Mouse (Mus musculus): ENCODE data around the gene Trpv2. TPM values are rescaled to one million over a fixed set of nuclear protein-coding genes. Genes with fewer than 3 reads are reported as not detected.

The Trpv2 gene
- total and polyA plus RNA-seq, 2 experiments from 2014 or later, result 2.6 to 7.7 TPM

DNA sequence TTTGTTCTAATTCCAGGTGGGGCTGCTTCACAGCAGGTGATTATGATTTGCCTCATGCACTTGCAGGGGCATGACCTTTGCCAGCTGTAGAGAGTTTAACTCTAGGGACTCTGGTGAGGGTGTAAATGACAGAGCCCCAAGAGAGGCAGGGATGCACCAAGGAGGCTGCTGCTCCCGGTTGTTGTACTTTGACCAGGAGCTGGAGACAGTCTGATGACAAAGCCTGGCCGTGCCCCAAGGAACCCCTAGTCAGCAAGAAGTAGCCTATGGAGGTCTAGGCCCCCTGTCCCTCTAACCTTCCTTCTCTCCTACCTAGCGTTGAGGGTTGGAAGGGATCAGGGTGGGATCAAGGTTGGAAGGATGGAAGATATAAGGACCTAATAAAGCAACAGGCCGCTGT is 41.2 kb downstream of the Trpv2 start:
- Histone ChIP-seq H3K9me3 (replicated peaks; ENCODE audit: control insufficient read depth, low read length) (no peaks in the 10 kb centered on the region), H3K36me3 (replicated peaks; ENCODE audit: control insufficient read depth, insufficient read depth, low read length) (peaks cover 36% of the 10 kb centered on the region), H3K4me1 (ENCODE audit: control insufficient read depth, insufficient read depth) (0 out of 2 replicates have a peak, but pooled peaks cover 3% of the 10 kb centered on the region), H3K4me2 (ENCODE audit: low read depth, low read length) (no peak overlapping the region), H3K27me3 (ENCODE audit: control insufficient read depth, insufficient read depth, low read length) (no peaks in the 10 kb centered on the region), H3K4me3 (ENCODE audit: low read depth, low read length) (no peak overlapping the region), H3K9ac (replicated peaks; ENCODE audit: low read depth, low read length) (no peak overlapping the region), H3K27ac (ENCODE audit: low read depth) (no peak overlapping the region)
- DNase-seq (ENCODE audit: low spot score) (no peak), ATAC-seq (ENCODE audit: insufficient read depth, low read depth) (no peak)
- 89% methylated on average over 4 of the region's 4 CpGs for WGBS
- no peak for TF ChIP-seq CTCF (IDR thresholded peaks at IDR 0.05; ENCODE audit: low read depth)
- TF ChIP-seq EP300 (IDR thresholded peaks at IDR 0.05; ENCODE audit: low read depth), result no peak

DNA sequence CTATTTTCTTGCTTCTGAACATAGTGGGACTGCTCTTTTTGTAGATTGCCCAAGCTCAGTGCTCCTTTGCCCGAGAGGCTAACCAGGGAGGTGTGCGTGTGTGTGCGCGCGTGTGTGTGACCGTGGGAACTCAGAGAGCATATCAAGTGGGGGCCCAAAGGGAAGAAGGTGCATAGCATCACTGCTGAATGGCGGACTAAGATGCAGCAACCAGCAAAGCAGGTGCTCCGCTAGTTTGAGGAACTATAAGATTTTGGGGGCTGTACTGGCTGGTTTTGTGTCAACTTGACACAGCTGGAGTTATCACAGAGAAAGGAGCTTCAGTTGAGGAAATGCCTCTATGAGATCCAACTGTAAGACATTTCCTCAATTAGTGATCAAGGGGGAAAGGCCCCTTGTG is 46.8 kb downstream of the Trpv2 start:
- Histone ChIP-seq H3K27me3 (ENCODE audit: control insufficient read depth, insufficient read depth, low read length) (no peaks in the 10 kb centered on the region), H3K9me3 (replicated peaks; ENCODE audit: control insufficient read depth, low read length) (no peaks in the 10 kb centered on the region), H3K27ac (ENCODE audit: low read depth) (no peak overlapping the region), H3K9ac (replicated peaks; ENCODE audit: low read depth, low read length) (no peak overlapping the region), H3K36me3 (replicated peaks; ENCODE audit: control insufficient read depth, insufficient read depth, low read length) (peaks cover 32% of the 10 kb centered on the region), H3K4me2 (ENCODE audit: low read depth, low read length) (no peak overlapping the region), H3K4me1 (ENCODE audit: control insufficient read depth, insufficient read depth) (peaks cover 24% of the 10 kb centered on the region), H3K4me3 (ENCODE audit: low read depth, low read length) (no peak overlapping the region)
- WGBS, result 91% methylated on average over 8 of the region's 8 CpGs
- TF ChIP-seq CTCF (IDR thresholded peaks at IDR 0.05; ENCODE audit: low read depth) (no peak), EP300 (IDR thresholded peaks at IDR 0.05; ENCODE audit: low read depth) (no peak)
- DNase-seq (ENCODE audit: low spot score) (no peak), ATAC-seq (ENCODE audit: insufficient read depth, low read depth) (no peak)

DNA sequence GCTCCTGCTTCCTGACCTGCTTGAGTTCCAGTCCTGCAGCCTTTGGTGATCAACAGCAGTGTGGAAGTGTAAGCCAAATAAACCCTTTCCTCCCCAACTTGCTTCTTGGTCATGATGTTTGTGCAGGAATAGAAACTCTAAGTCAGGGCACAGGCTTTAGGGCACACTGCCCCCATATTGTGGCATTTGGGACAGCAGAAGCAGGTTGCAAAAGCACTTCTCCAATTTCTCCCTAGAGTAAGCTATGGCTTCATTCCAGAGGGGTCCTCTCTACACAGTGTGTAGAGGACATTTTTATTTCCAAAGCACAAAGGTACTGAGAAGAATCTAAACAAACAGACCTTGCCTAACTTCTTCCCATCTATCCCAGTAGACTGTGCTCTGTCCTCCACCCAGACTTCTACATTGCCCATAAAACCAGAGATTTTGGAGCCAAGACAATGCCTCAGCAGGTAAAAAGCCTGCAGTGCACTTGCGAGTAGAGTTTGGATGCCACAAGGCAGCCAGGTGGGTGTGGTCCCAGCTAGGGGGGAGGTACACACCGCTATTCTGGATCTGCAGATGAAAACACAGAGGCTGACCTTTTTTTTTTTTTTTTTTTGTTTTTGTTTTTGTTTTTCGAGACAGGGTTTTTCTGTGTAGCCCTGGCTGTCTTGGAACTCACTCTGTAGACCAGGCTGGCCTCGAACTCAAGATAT is 47.4 kb downstream of the Trpv2 start:
- TF ChIP-seq EP300 (IDR thresholded peaks at IDR 0.05; ENCODE audit: low read depth) (no peak), CTCF (IDR thresholded peaks at IDR 0.05; ENCODE audit: low read depth) (no peak)
- H3K27ac ChIP-seq (ENCODE audit: low read depth), result no peak overlapping the region
- no peak overlapping the region for H3K9ac ChIP-seq (replicated peaks; ENCODE audit: low read depth, low read length)
- H3K4me3 ChIP-seq (ENCODE audit: low read depth, low read length), result no peak overlapping the region
- H3K4me1 ChIP-seq (ENCODE audit: control insufficient read depth, insufficient read depth), result peaks cover 24% of the 10 kb centered on the region
- DNase-seq (ENCODE audit: low spot score) (no peak), ATAC-seq (ENCODE audit: insufficient read depth, low read depth) (no peak)
- H3K4me2 ChIP-seq (ENCODE audit: low read depth, low read length), result no peak overlapping the region
- H3K27me3 ChIP-seq (ENCODE audit: control insufficient read depth, insufficient read depth, low read length), result no peaks in the 10 kb centered on the region
- H3K9me3 ChIP-seq (replicated peaks; ENCODE audit: control insufficient read depth, low read length), result no peaks in the 10 kb centered on the region
- H3K36me3 ChIP-seq (replicated peaks; ENCODE audit: control insufficient read depth, insufficient read depth, low read length), result peaks cover 32% of the 10 kb centered on the region
- 83% methylated on average over 4 of the region's 4 CpGs for WGBS

DNA sequence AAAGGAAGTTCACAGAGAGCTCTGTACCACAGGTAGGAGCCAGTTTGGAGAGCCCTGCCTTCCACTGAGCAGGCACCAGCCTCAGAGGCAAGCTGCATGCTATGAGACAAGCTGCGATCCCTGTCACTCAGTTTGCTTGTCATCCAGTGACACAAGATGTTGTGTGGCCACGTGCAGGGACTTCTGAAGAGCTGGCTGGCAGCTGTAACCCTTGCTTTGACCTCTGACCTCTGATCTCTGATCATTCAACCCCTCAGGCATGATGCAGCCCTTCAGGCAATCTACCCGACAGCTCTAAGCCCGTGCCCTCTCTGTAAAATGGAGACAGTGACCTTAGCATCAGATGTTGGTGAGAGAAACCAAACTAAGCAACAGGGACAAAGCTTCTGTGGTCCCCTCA is 48.6 kb downstream of the Trpv2 start:
- peaks cover 24% of the 10 kb centered on the region for H3K4me1 ChIP-seq (ENCODE audit: control insufficient read depth, insufficient read depth)
- peaks cover 26% of the 10 kb centered on the region for H3K36me3 ChIP-seq (replicated peaks; ENCODE audit: control insufficient read depth, insufficient read depth, low read length)
- no peak overlapping the region for H3K9ac ChIP-seq (replicated peaks; ENCODE audit: low read depth, low read length)
- TF ChIP-seq EP300 (IDR thresholded peaks at IDR 0.05; ENCODE audit: low read depth), result no peak
- no peak for TF ChIP-seq CTCF (IDR thresholded peaks at IDR 0.05; ENCODE audit: low read depth)
- H3K27ac ChIP-seq (ENCODE audit: low read depth), result no peak overlapping the region
- WGBS, result 72% methylated on average over 4 of the region's 4 CpGs
- no peak overlapping the region for H3K4me3 ChIP-seq (ENCODE audit: low read depth, low read length)
- no peak overlapping the region for H3K4me2 ChIP-seq (ENCODE audit: low read depth, low read length)
- H3K9me3 ChIP-seq (replicated peaks; ENCODE audit: control insufficient read depth, low read length), result no peaks in the 10 kb centered on the region
- DNase-seq (ENCODE audit: low spot score), result no peak
- H3K27me3 ChIP-seq (ENCODE audit: control insufficient read depth, insufficient read depth, low read length), result no peaks in the 10 kb centered on the region
- no peak for ATAC-seq (ENCODE audit: insufficient read depth, low read depth)

DNA sequence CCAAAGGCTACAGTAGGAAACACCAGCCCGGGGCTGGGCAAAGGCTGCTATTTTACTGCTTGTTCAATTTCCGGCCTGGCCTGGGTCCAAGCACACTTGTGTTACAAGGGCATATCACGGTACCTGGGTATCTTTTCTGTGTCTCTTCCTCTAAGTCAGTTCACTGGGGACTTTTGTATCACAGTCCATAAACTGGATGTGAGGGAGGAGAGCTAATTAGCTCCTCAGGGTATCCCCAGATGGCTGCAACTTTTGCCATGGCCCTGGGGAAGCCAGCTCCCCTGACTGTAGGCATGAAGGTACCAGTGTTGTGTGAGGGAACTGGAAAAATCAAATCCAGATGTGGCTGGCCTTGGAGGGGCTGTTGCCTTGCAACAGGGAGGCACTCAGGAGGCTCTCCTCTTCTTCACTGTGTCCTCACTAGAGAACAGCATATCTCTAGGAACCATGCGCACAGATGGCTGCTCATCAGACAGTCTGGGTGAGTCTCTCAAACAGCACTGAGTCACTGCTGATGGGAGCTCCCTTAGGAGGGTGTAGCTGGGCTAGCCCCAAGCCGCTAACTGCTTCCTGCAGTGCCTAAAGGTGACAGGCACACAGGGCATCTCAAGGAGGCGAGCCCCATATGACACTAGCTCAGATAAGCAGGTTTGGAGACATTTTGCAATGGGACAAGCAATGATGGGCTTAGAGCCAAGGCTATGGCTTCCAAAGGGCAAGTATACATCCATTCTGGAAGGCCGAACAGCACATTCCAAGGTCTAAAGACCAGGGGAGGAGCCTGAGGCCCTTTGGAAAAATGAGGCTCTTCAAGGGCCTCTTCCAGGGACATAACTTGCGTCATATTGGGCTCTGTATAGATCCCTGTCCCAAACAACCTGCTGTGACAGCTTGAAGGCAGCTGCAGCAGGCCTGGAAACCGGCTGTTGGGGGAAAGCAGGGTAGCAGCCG is 50.3 kb downstream of the Trpv2 start:
- peaks cover 12% of the 10 kb centered on the region for H3K36me3 ChIP-seq (replicated peaks; ENCODE audit: control insufficient read depth, insufficient read depth, low read length)
- no peak overlapping the region for H3K4me2 ChIP-seq (ENCODE audit: low read depth, low read length)
- no peak overlapping the region; the same call in 1 of the 2 replicates for H3K9ac ChIP-seq (replicated peaks; ENCODE audit: low read depth, low read length)
- WGBS, result 22% methylated on average over 10 of the region's 10 CpGs
- ATAC-seq (ENCODE audit: insufficient read depth, low read depth), result peak; percentile 69
- no peak overlapping the region for H3K4me3 ChIP-seq (ENCODE audit: low read depth, low read length)
- H3K9me3 ChIP-seq (replicated peaks; ENCODE audit: control insufficient read depth, low read length), result no peaks in the 10 kb centered on the region
- no peaks in the 10 kb centered on the region for H3K27me3 ChIP-seq (ENCODE audit: control insufficient read depth, insufficient read depth, low read length)
- peak overlapping the region; percentile 73 for H3K27ac ChIP-seq (ENCODE audit: low read depth)
- no peak for DNase-seq (ENCODE audit: low spot score)
- TF ChIP-seq EP300 (IDR thresholded peaks at IDR 0.05; ENCODE audit: low read depth) (no peak), CTCF (IDR thresholded peaks at IDR 0.05; ENCODE audit: low read depth) (no peak)
- peaks cover 40% of the 10 kb centered on the region for H3K4me1 ChIP-seq (ENCODE audit: control insufficient read depth, insufficient read depth)

All from heart, postnatal 0 days (tissue).